Mouse (Mus musculus): ENCODE measurements around the gene Ddb1. TPM values are rescaled to one million over a fixed set of nuclear protein-coding genes. Genes with fewer than 3 reads are reported as not detected.

Gene Ddb1
- polyA plus RNA-seq, 1 experiment, result 93.2 TPM

DNA sequence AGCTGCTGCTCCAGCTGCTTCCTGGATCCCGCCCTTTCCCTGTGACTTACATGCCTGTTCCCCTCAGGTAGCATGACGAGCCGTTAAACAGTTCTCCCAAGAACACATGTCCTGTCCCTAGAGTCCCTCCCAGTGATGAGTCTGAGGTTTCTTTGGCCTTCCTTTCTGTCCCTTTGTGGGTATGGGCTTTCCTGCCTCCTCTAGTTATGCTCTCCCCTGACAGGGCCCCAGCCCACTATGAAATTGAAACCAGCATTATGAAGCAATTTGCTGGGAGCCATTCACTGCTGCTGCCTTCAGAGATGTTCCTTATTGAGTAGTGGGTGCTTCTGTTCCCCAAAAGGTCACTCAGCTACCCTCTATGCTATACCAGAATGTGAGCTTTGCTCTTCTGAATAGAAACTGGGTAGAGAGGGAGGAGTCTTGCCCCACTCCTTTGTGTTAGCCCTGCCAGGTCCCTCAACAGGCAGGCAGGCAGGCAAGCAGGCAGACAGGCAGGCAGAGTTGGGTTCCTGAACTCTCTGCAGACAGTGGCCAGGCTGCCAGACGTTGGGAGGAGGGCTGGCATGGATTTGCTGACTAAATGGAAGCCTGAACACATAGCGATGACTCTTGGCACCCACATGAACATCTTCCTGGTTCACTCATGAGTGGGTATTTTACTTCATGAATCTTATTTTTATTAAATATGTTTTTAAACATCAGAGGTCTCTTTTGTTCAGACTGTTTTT lies 15.8 kb upstream of the Ddb1 start:
- DNase-seq (ENCODE audit: low read depth, low spot score), result no peak
- 64% methylated on average over 5 of the region's 5 CpGs for WGBS

- no peak for DNase-seq (ENCODE audit: low read depth, low spot score)
- 75% methylated on average over 3 of the region's 3 CpGs for WGBS
These were observed 14.8 kb upstream of the Ddb1 start for GRCm38 (mm10) chr19:10590301-10590700.

GRCm38 (mm10) chr19:10591659-10592377 lies 13.3 kb upstream of the Ddb1 start:
- WGBS, result 81% methylated on average over 6 of the region's 6 CpGs
- DNase-seq (ENCODE audit: low read depth, low spot score), result no peak

GRCm38 (mm10) chr19:10598188-10598587 lies 6.9 kb upstream of the Ddb1 start:
- no peak for DNase-seq (ENCODE audit: low read depth, low spot score)
- 31% methylated on average over 3 of the region's 3 CpGs for WGBS

DNA sequence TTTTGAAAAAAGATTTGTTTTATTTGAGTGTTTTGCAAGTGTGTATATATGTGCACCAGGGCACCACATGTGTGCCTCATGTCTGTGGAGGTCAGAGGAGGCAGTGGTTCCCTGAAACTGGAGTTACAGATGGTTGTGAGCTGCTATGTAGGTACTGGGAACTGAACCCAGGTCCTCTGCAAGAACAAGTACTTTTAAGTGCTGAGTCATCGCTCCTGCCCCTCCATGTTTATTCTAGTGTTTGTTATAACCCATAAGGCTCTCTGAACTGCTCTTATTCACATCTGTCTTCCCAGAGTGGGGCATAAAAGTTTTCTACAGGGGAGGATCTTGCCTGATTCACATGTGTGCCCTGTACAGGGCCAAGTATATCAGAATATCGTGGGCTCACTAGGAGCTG lies 5.5 kb upstream of the Ddb1 start:
- WGBS, result 91% methylated on average over 2 of the region's 2 CpGs

GRCm38 (mm10) chr19:10602247-10602769 lies 2.8 kb upstream of the Ddb1 start:
- 6% methylated on average over 6 of the region's 6 CpGs for WGBS
- DNase-seq (ENCODE audit: low read depth, low spot score), result no peak

More for the DNA sequence above, 5.5 kb upstream of the Ddb1 start:
- DNase-seq (ENCODE audit: low read depth, low spot score), result no peak

- 2% methylated on average over 9 of the region's 9 CpGs for WGBS
- DNase-seq (ENCODE audit: low read depth, low spot score), result peak; percentile 80
These were observed 2.3 kb upstream of the Ddb1 start for GRCm38 (mm10) chr19:10602787-10603186.

- 60% methylated on average over 18 of the region's 18 CpGs for WGBS
- DNase-seq (ENCODE audit: low read depth, low spot score), result peak; percentile 19
These were observed 1.2 kb upstream of the Ddb1 start for GRCm38 (mm10) chr19:10603660-10604523.

- no peak for DNase-seq (ENCODE audit: low read depth, low spot score)
- WGBS, result 21% methylated on average over 3 of the region's 3 CpGs
These were observed 593 bp upstream of the Ddb1 start for GRCm38 (mm10) chr19:10604534-10604933.

GRCm38 (mm10) chr19:10605901-10606622 lies 935 bp downstream of the Ddb1 start:
- 3% methylated on average over 20 of the region's 20 CpGs for WGBS
- no peak for DNase-seq (ENCODE audit: low read depth, low spot score)

GRCm38 (mm10) chr19:10608573-10609240 lies 3.6 kb downstream of the Ddb1 start:
- DNase-seq (ENCODE audit: low read depth, low spot score), result no peak
- WGBS, result 60% methylated on average over 5 of the region's 5 CpGs

- 2% methylated on average over 32 of the region's 32 CpGs for WGBS
- DNase-seq (ENCODE audit: low read depth, low spot score), result peak; percentile 2
These were observed 29.2 kb downstream of the Ddb1 start, which contains the start of gene Vwce for GRCm38 (mm10) chr19:10634106-10634871. Gene Vwce, plus strand, starts transcription at chr19:10634213.

DNA sequence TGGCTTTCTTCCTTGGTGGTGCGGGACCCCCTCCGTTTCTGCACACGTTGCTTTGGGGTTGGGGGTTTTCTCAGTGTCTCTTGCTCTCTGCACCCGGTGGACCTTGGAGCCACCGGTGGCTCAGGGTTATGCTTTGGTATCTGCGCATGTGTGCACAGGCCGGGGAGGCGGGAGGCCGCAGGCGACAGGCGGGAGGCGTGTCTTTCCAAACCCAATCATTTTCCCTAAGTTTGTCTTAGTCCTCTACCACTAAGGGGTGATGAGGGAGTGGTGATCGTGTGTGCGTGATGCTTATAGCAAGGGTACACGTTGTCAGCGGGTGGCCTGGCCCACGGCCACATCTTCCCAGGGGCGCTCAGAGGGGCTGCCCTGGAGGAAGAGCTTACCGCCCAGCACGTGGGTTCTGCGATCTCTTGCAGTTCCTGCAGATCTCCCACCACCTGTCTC lies 29.8 kb downstream of the Ddb1 start:
- WGBS, result 2% methylated on average over 21 of the region's 21 CpGs
- peak; percentile 19 for DNase-seq (ENCODE audit: low read depth, low spot score)

GRCm38 (mm10) chr19:10637840-10638239 lies 32.7 kb downstream of the Ddb1 start:
- 52% methylated on average over 7 of the region's 7 CpGs for WGBS
- no peak for DNase-seq (ENCODE audit: low read depth, low spot score)

DNA sequence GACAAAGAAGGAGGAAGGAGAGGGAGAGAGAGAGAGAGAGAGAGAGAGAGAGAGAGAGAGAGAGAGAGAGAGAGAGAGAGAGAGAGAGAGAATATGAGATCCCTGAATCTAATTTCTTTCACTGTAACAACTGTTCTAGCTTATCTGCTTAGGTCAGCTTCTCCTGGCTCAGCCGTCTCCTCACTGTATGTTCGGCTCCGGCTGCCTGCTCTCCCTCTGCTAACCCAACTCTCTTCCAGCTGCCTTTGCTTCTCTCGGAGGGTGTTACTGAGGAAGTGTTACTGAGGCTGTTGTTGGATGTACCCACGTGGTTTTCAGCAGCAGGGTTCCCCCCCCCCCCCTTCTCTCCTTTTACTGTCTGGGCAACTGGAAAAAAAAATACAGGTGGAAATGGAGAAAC lies 35.0 kb downstream of the Ddb1 start:
- no peak for DNase-seq (ENCODE audit: low read depth, low spot score)
- 16% methylated on average over 5 of the region's 5 CpGs for WGBS

- 50% methylated on average over 13 of the region's 13 CpGs for WGBS
- no peak for DNase-seq (ENCODE audit: low read depth, low spot score)
These were observed 35.7 kb downstream of the Ddb1 start for GRCm38 (mm10) chr19:10640589-10641378.

DNA sequence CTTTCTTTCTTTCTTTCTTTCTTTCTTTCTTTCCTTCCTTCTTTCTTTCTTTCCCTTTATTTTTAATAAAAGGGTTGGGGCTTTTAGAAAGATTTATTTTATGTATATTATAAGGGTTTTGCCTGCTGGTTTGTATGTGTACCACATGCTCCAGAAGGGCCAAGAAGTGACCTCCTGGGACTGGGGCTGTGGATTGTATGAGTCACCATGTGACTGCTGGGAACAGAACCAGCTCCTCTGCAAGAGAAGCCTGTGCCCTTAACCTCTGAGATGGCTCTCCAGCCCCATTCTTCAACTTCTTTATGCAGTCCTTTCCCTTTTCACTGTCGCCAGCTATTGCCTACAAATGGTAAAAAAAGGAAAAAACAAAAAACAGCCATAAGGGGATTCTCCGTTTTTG lies 40.5 kb downstream of the Ddb1 start:
- 75% methylated on average over 2 of the region's 2 CpGs for WGBS
- no peak for DNase-seq (ENCODE audit: low read depth, low spot score)
